Mouse (Mus musculus): ENCODE measurements around the gene Zbtb17. TPM values are rescaled to one million over a fixed set of nuclear protein-coding genes. Genes with fewer than 3 reads are reported as not detected.

The Zbtb17 gene
- polyA plus RNA-seq, 1 experiment from 2014 or later = 25.3 TPM

- WGBS = 56% methylated on average over 4 of the region's 4 CpGs
- H3K9me3 ChIP-seq (replicated peaks) = no peaks in the 10 kb centered on the region
- H3K36me3 ChIP-seq = peaks cover 7% of the 10 kb centered on the region; the same call in 1 of the 2 replicates
- H3K27ac ChIP-seq (ENCODE audit: poor library complexity, severe bottlenecking) = peak overlapping the region; percentile 10; the same call in 1 of the 2 replicates
- no peak for ATAC-seq (ENCODE audit: insufficient number of reproducible peaks, low FRiP score)
- H3K4me2 ChIP-seq = no peak overlapping the region
- no peak overlapping the region for H3K4me3 ChIP-seq
- no peaks in the 10 kb centered on the region for H3K27me3 ChIP-seq (replicated peaks)
- H3K4me1 ChIP-seq (replicated peaks) = peaks cover 35% of the 10 kb centered on the region
- H3K9ac ChIP-seq = no peak overlapping the region
Measured at GRCm38 (mm10) chr4:141500637-141501036, 56.2 kb downstream of the Zbtb17 start.

DNA sequence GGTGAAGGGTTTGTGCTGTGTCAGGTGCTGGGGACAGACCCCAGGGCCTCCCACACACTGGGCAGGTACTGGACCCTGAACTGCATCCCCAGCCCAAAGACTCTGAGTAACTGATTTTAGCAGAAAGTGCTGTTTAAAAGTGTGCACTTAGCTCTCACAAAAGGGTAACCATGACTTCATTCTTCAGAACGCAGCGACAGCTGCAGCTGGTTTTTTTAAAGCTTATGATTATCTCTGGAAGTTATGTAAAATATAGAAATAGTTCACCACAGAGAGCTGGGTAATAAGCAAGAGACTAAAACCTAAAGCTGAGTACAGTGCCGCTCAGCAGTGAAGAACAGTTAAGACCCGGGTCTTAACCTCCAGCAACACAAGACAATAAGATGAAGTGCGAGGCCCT, 56.6 kb downstream of the Zbtb17 start:
- Histone ChIP-seq H3K4me3 (no peak overlapping the region), H3K27ac (ENCODE audit: poor library complexity, severe bottlenecking) (peak overlapping the region; percentile 10), H3K27me3 (replicated peaks) (no peaks in the 10 kb centered on the region), H3K9ac (no peak overlapping the region), H3K4me2 (no peak overlapping the region), H3K36me3 (0 out of 2 replicates have a peak, but pooled peaks cover 3% of the 10 kb centered on the region), H3K9me3 (replicated peaks) (no peaks in the 10 kb centered on the region), H3K4me1 (replicated peaks) (peaks cover 38% of the 10 kb centered on the region)
- 57% methylated on average over 5 of the region's 5 CpGs for WGBS
- no peak for ATAC-seq (ENCODE audit: insufficient number of reproducible peaks, low FRiP score)

GRCm38 (mm10) chr4:141502723-141503122, 58.3 kb downstream of the Zbtb17 start:
- no peak overlapping the region for H3K9ac ChIP-seq
- H3K4me3 ChIP-seq = no peak overlapping the region
- H3K9me3 ChIP-seq (replicated peaks) = no peaks in the 10 kb centered on the region
- H3K4me1 ChIP-seq (replicated peaks) = peaks cover 52% of the 10 kb centered on the region
- no peak overlapping the region for H3K27ac ChIP-seq (ENCODE audit: poor library complexity, severe bottlenecking)
- WGBS = 75% methylated on average over 5 of the region's 5 CpGs
- H3K4me2 ChIP-seq = no peak overlapping the region
- no peak for ATAC-seq (ENCODE audit: insufficient number of reproducible peaks, low FRiP score)
- no peaks in the 10 kb centered on the region for H3K27me3 ChIP-seq (replicated peaks)
- H3K36me3 ChIP-seq = 0 out of 2 replicates have a peak, but pooled peaks cover 3% of the 10 kb centered on the region

DNA sequence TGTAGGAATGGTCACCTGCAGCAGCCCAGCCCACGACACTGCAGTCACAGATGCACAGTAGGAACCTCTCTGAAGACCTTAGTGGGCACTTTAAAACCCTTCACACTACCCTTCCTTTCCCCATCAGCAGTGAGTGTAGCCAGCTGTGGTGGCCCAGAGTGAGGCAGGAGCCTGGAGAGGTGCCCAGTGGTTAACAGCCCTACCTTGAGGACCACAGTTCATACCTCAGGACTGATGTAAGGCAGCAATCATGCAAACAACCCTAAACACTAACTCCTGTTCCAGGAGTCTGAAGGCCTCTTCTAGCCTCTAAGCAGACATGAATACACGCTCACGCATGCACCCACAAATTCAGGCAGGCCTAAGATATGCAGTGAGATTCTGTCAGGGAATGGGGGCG, 60.0 kb downstream of the Zbtb17 start:
- peaks cover 48% of the 10 kb centered on the region for H3K4me1 ChIP-seq (replicated peaks)
- no peak overlapping the region for H3K4me3 ChIP-seq
- no peak overlapping the region for H3K9ac ChIP-seq
- H3K27me3 ChIP-seq (replicated peaks) = no peaks in the 10 kb centered on the region
- 0 out of 2 replicates have a peak, but pooled peaks cover 2% of the 10 kb centered on the region for H3K36me3 ChIP-seq
- no peak for ATAC-seq (ENCODE audit: insufficient number of reproducible peaks, low FRiP score)
- 93% methylated on average over 4 of the region's 4 CpGs for WGBS
- H3K27ac ChIP-seq (ENCODE audit: poor library complexity, severe bottlenecking) = no peak overlapping the region
- H3K4me2 ChIP-seq = no peak overlapping the region
- H3K9me3 ChIP-seq (replicated peaks) = no peaks in the 10 kb centered on the region

DNA sequence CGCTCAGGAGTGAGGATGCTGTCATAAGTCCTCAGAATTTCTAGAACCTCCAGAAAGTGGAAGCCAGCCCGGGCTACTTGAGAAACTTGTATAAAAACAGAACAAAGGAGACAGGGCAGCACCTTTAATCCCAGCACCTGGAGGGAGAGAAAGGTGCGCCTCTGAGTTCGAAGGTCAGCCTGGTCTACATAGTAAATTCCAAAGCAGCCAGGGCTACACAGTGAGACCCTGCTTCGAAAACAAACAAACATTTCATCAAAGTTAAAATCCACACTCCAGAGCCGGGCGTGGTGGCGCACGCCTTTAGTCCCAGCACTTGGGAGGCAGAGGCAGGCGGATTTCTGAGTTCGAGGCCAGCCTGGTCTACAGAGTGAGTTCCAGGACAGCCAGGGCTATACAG, 61.4 kb downstream of the Zbtb17 start:
- 95% methylated on average over 11 of the region's 11 CpGs for WGBS
- Histone ChIP-seq H3K9me3 (replicated peaks) (no peaks in the 10 kb centered on the region), H3K27ac (ENCODE audit: poor library complexity, severe bottlenecking) (peak overlapping the region; percentile 85; the same call in 1 of the 2 replicates), H3K4me1 (replicated peaks) (peaks cover 38% of the 10 kb centered on the region), H3K4me3 (no peak overlapping the region), H3K4me2 (no peak overlapping the region), H3K27me3 (replicated peaks) (no peaks in the 10 kb centered on the region), H3K9ac (no peak overlapping the region), H3K36me3 (no peaks in the 10 kb centered on the region)
- no peak for ATAC-seq (ENCODE audit: insufficient number of reproducible peaks, low FRiP score)

DNA sequence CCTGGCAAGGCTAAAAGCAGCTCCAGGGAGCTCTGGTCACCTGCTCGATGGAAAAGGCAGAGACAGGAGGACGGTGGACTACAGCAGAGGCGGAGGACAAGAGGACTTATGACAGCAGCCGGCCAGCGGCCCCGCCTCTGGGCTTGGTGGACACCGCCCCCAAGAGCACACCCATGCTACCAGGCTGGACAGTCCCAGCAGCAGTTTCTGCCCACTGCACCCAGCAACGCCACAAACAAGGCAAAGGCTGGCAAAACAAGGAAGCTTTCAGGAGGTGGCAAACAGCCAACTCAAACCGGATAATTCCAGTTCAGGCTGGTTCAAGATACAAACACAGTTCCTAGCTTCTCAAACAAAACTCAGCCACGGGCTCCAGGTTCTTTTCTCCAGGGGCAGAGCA, 61.9 kb downstream of the Zbtb17 start:
- 39% methylated on average over 10 of the region's 10 CpGs for WGBS
- peak overlapping the region; percentile 34 for H3K4me2 ChIP-seq
- H3K9me3 ChIP-seq (replicated peaks) = no peaks in the 10 kb centered on the region
- no peak overlapping the region for H3K4me3 ChIP-seq
- peak overlapping the region; percentile 53; the same call in 1 of the 2 replicates for H3K9ac ChIP-seq
- peak; percentile 78 for ATAC-seq (ENCODE audit: insufficient number of reproducible peaks, low FRiP score)
- no peaks in the 10 kb centered on the region for H3K36me3 ChIP-seq
- peak overlapping the region; percentile 85 for H3K27ac ChIP-seq (ENCODE audit: poor library complexity, severe bottlenecking)
- peaks cover 33% of the 10 kb centered on the region for H3K4me1 ChIP-seq (replicated peaks)
- no peaks in the 10 kb centered on the region for H3K27me3 ChIP-seq (replicated peaks)

- peaks cover 27% of the 10 kb centered on the region for H3K4me1 ChIP-seq (replicated peaks)
- H3K9me3 ChIP-seq (replicated peaks) = no peaks in the 10 kb centered on the region
- H3K4me3 ChIP-seq = no peak overlapping the region
- peak overlapping the region; percentile 85 for H3K27ac ChIP-seq (ENCODE audit: poor library complexity, severe bottlenecking)
- H3K27me3 ChIP-seq (replicated peaks) = no peaks in the 10 kb centered on the region
- no peaks in the 10 kb centered on the region for H3K36me3 ChIP-seq
- H3K4me2 ChIP-seq = peak overlapping the region; percentile 34
- H3K9ac ChIP-seq = peak overlapping the region; percentile 53; the same call in 1 of the 2 replicates
- peak; percentile 44; the same call in 1 of the 2 replicates for ATAC-seq (ENCODE audit: insufficient number of reproducible peaks, low FRiP score)
- WGBS = 46% methylated on average over 10 of the region's 10 CpGs
Measured at GRCm38 (mm10) chr4:141506893-141507292, 62.4 kb downstream of the Zbtb17 start.

- Histone ChIP-seq H3K9ac (no peak overlapping the region), H3K4me1 (replicated peaks) (peaks cover 45% of the 10 kb centered on the region), H3K9me3 (replicated peaks) (no peaks in the 10 kb centered on the region), H3K27me3 (replicated peaks) (no peaks in the 10 kb centered on the region), H3K4me3 (no peak overlapping the region), H3K4me2 (no peak overlapping the region), H3K27ac (ENCODE audit: poor library complexity, severe bottlenecking) (no peak overlapping the region), H3K36me3 (peaks cover 11% of the 10 kb centered on the region)
- WGBS = 84% methylated on average over 13 of the region's 13 CpGs
- ATAC-seq (ENCODE audit: insufficient number of reproducible peaks, low FRiP score) = no peak
Measured at GRCm38 (mm10) chr4:141510457-141510856, 66.0 kb downstream of the Zbtb17 start.

DNA sequence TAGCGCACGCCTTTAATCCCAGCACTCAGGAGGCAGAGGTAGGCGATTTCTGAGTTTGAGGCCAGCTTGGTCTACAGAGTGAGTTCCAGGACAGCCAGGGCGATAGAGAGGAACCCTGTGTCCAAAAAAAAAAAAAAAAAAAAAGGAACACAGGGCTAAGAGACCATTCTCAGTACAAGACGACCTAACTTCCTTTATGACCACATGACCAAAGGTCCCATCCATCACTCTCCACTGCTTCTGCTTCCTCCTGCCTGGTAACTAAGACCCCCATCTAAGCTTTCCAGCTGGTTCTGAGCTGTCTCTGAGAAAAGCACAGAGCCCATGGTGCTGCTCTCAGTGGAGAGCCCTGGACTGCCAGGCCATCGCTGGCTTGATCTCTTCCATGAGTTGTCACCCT, 67.7 kb downstream of the Zbtb17 start:
- Histone ChIP-seq H3K4me2 (no peak overlapping the region), H3K27me3 (replicated peaks) (no peaks in the 10 kb centered on the region), H3K36me3 (peaks cover 28% of the 10 kb centered on the region), H3K9me3 (replicated peaks) (no peaks in the 10 kb centered on the region), H3K9ac (peak overlapping the region; percentile 27), H3K4me3 (no peak overlapping the region), H3K27ac (ENCODE audit: poor library complexity, severe bottlenecking) (no peak overlapping the region), H3K4me1 (replicated peaks) (peaks cover 31% of the 10 kb centered on the region)
- no peak for ATAC-seq (ENCODE audit: insufficient number of reproducible peaks, low FRiP score)
- WGBS = 79% methylated on average over 6 of the region's 6 CpGs

DNA sequence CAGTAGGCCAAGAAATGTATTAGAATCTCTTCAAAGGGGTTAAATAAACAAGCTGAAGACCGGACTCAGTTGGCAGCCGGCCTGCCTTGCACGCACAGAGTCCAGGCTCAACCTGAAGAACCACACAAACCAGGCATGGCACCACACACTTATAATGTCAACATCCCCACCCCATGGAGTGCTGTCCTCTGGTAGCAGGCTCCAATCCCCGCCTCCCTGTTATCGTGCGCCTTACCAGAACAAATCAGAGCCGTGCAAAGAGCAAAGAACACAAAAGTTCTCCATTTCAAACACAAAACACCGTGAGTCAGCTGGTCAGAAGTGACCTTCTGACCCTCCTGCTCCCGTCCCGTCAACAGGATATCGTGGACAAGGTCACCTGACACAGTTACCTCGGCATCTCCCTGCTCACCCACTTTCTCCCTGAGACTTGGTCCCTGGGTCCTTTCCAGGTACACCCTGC, 69.8 kb downstream of the Zbtb17 start:
- no peak overlapping the region for H3K9ac ChIP-seq
- H3K27ac ChIP-seq (ENCODE audit: poor library complexity, severe bottlenecking) = peak overlapping the region; percentile 45
- no peak for ATAC-seq (ENCODE audit: insufficient number of reproducible peaks, low FRiP score)

More for the DNA sequence above, 69.8 kb downstream of the Zbtb17 start:
- Histone ChIP-seq H3K4me2 (peak overlapping the region; percentile 20; the same call in 1 of the 2 replicates), H3K36me3 (peaks cover 45% of the 10 kb centered on the region), H3K4me3 (no peak overlapping the region), H3K27me3 (replicated peaks) (no peaks in the 10 kb centered on the region), H3K9me3 (replicated peaks) (no peaks in the 10 kb centered on the region), H3K4me1 (replicated peaks) (peaks cover 30% of the 10 kb centered on the region)
- 44% methylated on average over 12 of the region's 12 CpGs for WGBS
